Mouse (Mus musculus) intestine, embryonic 16.5 days (tissue): ENCODE data around the gene Fam129b. TPM values are rescaled to one million over a fixed set of nuclear protein-coding genes. Genes with fewer than 3 reads are reported as not detected.

ENCODE experiments used
- ATAC-seq: fragments of 200-750 bp; cut with Nextera tagmentation; 2 replicates; pipeline ENCODE4 v1.8.0; 2017; ENCODE audit warnings: moderate TSS enrichment, moderate library complexity
- H3K27ac ChIP-seq: fragments of 300-500 bp; sonication (generic); 2 replicates; pipeline ENCODE4 v1.5.1; 2014; ENCODE audit warnings: mild to moderate bottlenecking, low read length
- H3K27me3 ChIP-seq: fragments of 300-500 bp; sonication (generic); replicated peaks from 2 replicates; pipeline ENCODE4 v1.6.1; 2014; ENCODE audit warnings: low read length, control low read depth, mixed read lengths; ENCODE audit not compliant: control insufficient read depth, insufficient read depth
- H3K36me3 ChIP-seq: fragments of 300-500 bp; sonication (generic); 2 replicates; pipeline ENCODE4 v1.6.1; 2014; ENCODE audit warnings: low read length, control low read depth; ENCODE audit not compliant: control insufficient read depth, insufficient read depth
- H3K4me1 ChIP-seq: fragments of 300-500 bp; sonication (generic); 2 replicates; pipeline ENCODE4 v1.6.1; 2014; ENCODE audit warnings: low read length, control low read depth, mixed read lengths; ENCODE audit not compliant: control insufficient read depth, insufficient read depth
- H3K4me2 ChIP-seq: fragments of 300-500 bp; sonication (generic); 2 replicates; pipeline ENCODE4 v1.6.1; 2014; ENCODE audit warnings: low read depth, low read length, control low read depth
- H3K4me3 ChIP-seq: fragments of 300-500 bp; sonication (generic); 2 replicates; pipeline ENCODE4 v1.5.1; 2014; ENCODE audit warnings: mild to moderate bottlenecking, low read length
- H3K9ac ChIP-seq: fragments of 300-500 bp; sonication (generic); 2 replicates; pipeline ENCODE4 v1.6.1; 2014; ENCODE audit warnings: low read depth, low read length
- H3K9me3 ChIP-seq: fragments of 300-500 bp; sonication (generic); 2 replicates; pipeline ENCODE4 v1.6.1; 2016; ENCODE audit warnings: low read length, control low read depth; ENCODE audit not compliant: control insufficient read depth
- WGBS: fragments of 180-500 bp; shearing (Covaris S2); extraction: QIAGEN DNeasy Blood & Tissue Kit; methylation state at CpG from one replicate; pipeline ENCODE4 v1.1.7; 2014; 5-methylcytosine and 5-hydroxymethylcytosine counted together
- polyA plus RNA-seq: library from polyadenylated mRNA; unstranded; fragments of >200 nt; fragmentation: Nextera tagmentation; extraction: Ambion mirVana; gene quantifications from 2 replicates; pipeline ENCODE4 v1.2.1, GENCODE M21; 2015

Fam129b gene
- polyA plus RNA-seq, 1 experiment from 2014 or later, result 35.4 TPM

DNA sequence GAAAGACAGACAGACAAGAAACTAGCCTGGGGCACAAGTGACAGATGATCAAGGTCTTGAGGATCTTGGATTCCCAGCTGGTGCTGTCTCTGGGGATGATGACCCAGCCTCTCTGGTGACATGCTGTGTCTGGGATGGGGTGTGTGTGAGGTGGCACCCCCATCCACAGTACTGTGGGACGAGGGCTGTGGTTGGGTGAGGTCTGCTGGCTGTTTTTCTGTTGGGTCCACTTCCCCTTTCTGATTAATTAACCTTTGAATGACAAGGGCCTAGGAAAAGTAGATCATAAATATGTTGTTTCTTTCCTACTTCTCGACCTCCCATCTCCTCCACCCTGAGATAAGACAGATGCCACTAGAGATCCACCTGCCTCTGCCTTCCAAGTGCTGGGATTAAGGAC, 18.2 kb downstream of the Fam129b start:
- Histone ChIP-seq H3K27me3 (no peaks in the 10 kb centered on the region), H3K9me3 (no peaks in the 10 kb centered on the region), H3K4me1 (peaks cover 63% of the 10 kb centered on the region), H3K9ac (no peak overlapping the region), H3K36me3 (0 out of 2 replicates have a peak, but pooled peaks cover 2% of the 10 kb centered on the region), H3K4me2 (no peak overlapping the region), H3K27ac (no peak overlapping the region), H3K4me3 (no peak overlapping the region)
- no peak for ATAC-seq
- 46% methylated on average over 2 of the region's 2 CpGs for WGBS

GRCm38 (mm10) chr2:32895606-32896106, 19.7 kb downstream of the Fam129b start:
- H3K4me2 ChIP-seq, result peak overlapping the region; percentile 32
- 30% methylated on average over 8 of the region's 8 CpGs for WGBS
- H3K4me1 ChIP-seq, result peaks cover 73% of the 10 kb centered on the region
- H3K36me3 ChIP-seq, result 0 out of 2 replicates have a peak, but pooled peaks cover 2% of the 10 kb centered on the region
- ATAC-seq, result peak; percentile 80
- H3K9ac ChIP-seq, result peak overlapping the region; percentile 30; the same call in 1 of the 2 replicates
- no peaks in the 10 kb centered on the region for H3K27me3 ChIP-seq
- H3K27ac ChIP-seq, result peak overlapping the region; percentile 84
- no peaks in the 10 kb centered on the region for H3K9me3 ChIP-seq
- no peak overlapping the region for H3K4me3 ChIP-seq

GRCm38 (mm10) chr2:32896507-32897147, 20.7 kb downstream of the Fam129b start:
- H3K36me3 ChIP-seq, result 0 out of 2 replicates have a peak, but pooled peaks cover 2% of the 10 kb centered on the region
- peaks cover 66% of the 10 kb centered on the region for H3K4me1 ChIP-seq
- H3K4me3 ChIP-seq, result no peak overlapping the region
- ATAC-seq, result no peak
- no peak overlapping the region for H3K4me2 ChIP-seq
- H3K27me3 ChIP-seq, result no peaks in the 10 kb centered on the region
- WGBS, result 55% methylated on average over 10 of the region's 10 CpGs
- H3K9ac ChIP-seq, result peak overlapping the region; percentile 30
- H3K27ac ChIP-seq, result peak overlapping the region; percentile 84
- H3K9me3 ChIP-seq, result no peaks in the 10 kb centered on the region

DNA sequence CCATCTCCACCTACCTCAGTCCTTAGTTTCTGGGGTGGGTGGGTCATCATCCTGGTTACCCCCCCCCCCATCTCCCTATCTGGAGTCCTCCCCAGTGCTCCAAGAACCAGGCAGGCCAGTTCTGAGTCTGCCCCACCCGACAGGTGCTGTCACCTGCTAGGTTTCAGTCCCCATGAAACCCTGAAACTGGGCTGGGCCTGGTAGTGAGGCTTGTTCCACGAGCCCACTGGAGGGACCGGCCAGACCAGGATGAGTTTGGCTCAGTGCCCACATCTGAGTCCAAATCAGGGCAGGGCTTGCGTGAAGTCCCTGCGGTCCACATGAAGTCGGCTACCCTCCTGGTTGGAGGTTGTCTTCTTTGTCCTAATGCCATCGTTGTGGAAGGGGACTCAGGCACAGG, 23.1 kb downstream of the Fam129b start:
- H3K4me1 ChIP-seq, result peaks cover 61% of the 10 kb centered on the region
- H3K4me3 ChIP-seq, result no peak overlapping the region
- H3K9me3 ChIP-seq, result no peaks in the 10 kb centered on the region
- 39% methylated on average over 7 of the region's 7 CpGs for WGBS
- peak overlapping the region; percentile 58 for H3K27ac ChIP-seq
- peak; percentile 39 for ATAC-seq
- no peak overlapping the region; the same call in 1 of the 2 replicates for H3K9ac ChIP-seq
- H3K27me3 ChIP-seq, result no peaks in the 10 kb centered on the region
- no peaks in the 10 kb centered on the region for H3K36me3 ChIP-seq
- no peak overlapping the region for H3K4me2 ChIP-seq

GRCm38 (mm10) chr2:32902126-32902525, 26.2 kb downstream of the Fam129b start:
- no peak overlapping the region for H3K4me2 ChIP-seq
- no peaks in the 10 kb centered on the region for H3K36me3 ChIP-seq
- no peaks in the 10 kb centered on the region for H3K9me3 ChIP-seq
- H3K4me3 ChIP-seq, result no peak overlapping the region
- no peak overlapping the region for H3K27ac ChIP-seq
- WGBS, result 77% methylated on average over 9 of the region's 9 CpGs
- H3K4me1 ChIP-seq, result peaks cover 64% of the 10 kb centered on the region
- H3K9ac ChIP-seq, result no peak overlapping the region
- no peaks in the 10 kb centered on the region for H3K27me3 ChIP-seq
- ATAC-seq, result no peak

GRCm38 (mm10) chr2:32903470-32903869, 27.6 kb downstream of the Fam129b start:
- H3K4me1 ChIP-seq, result peaks cover 64% of the 10 kb centered on the region
- H3K27ac ChIP-seq, result no peak overlapping the region
- H3K9ac ChIP-seq, result 0 out of 2 replicates have a peak overlapping the region, but pooled peaks have one; percentile 1
- ATAC-seq, result no peak
- H3K36me3 ChIP-seq, result no peaks in the 10 kb centered on the region
- no peak overlapping the region for H3K4me2 ChIP-seq
- no peaks in the 10 kb centered on the region for H3K9me3 ChIP-seq
- 91% methylated on average over 4 of the region's 4 CpGs for WGBS
- H3K4me3 ChIP-seq, result no peak overlapping the region
- no peaks in the 10 kb centered on the region for H3K27me3 ChIP-seq

DNA sequence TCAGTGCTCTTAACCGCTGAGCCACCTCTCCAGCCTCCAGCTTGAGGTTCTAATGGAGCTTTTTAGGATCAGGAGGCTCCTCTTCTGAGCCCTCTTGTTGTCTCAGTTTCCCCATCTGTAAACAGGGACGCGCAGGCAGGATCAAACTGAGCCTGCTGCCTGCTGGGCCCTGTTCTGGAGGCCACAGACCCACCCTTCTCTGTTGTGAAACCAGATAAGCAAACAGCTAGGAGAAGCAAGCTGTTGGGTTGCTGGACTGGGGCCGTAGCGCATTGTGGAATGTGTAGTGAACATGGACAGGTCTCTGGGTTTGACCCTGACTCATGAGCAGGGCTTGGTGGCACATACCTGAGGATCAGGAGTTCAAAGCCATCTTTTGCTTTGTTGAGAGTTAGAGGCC, 28.7 kb downstream of the Fam129b start:
- ATAC-seq, result peak; percentile 27; the same call in 1 of the 2 replicates
- no peaks in the 10 kb centered on the region for H3K36me3 ChIP-seq
- no peak overlapping the region for H3K4me3 ChIP-seq
- H3K9ac ChIP-seq, result no peak overlapping the region
- H3K27me3 ChIP-seq, result no peaks in the 10 kb centered on the region
- 76% methylated on average over 5 of the region's 5 CpGs for WGBS
- H3K4me2 ChIP-seq, result no peak overlapping the region
- peaks cover 61% of the 10 kb centered on the region for H3K4me1 ChIP-seq
- no peak overlapping the region for H3K27ac ChIP-seq
- H3K9me3 ChIP-seq, result no peaks in the 10 kb centered on the region

DNA sequence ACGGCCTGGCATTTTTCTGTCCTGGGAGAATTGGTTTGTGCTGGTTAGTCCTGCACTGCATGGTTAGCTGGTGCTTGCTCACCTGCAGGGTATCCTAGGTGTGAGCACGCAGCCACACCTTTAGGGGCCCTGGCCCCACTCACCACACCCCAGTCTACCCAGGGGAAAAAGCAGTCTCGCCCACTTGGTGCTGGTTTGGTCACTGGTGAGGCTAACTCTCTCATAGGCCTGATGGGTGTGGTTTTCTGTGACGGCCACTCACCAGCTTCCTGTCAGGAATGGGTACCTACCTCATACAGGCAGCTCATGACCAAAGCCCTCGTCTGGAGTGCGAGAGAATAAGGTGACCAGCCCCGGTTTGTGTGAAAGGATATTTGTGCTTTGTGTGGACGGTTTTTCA, 29.4 kb downstream of the Fam129b start:
- 70% methylated on average over 8 of the region's 8 CpGs for WGBS
- H3K27me3 ChIP-seq, result no peaks in the 10 kb centered on the region
- no peak overlapping the region for H3K4me3 ChIP-seq
- H3K36me3 ChIP-seq, result no peaks in the 10 kb centered on the region
- peak; percentile 47; the same call in 1 of the 2 replicates for ATAC-seq
- no peak overlapping the region for H3K9ac ChIP-seq
- H3K9me3 ChIP-seq, result no peaks in the 10 kb centered on the region
- H3K4me2 ChIP-seq, result no peak overlapping the region
- H3K27ac ChIP-seq, result peak overlapping the region; percentile 56
- H3K4me1 ChIP-seq, result peaks cover 55% of the 10 kb centered on the region

DNA sequence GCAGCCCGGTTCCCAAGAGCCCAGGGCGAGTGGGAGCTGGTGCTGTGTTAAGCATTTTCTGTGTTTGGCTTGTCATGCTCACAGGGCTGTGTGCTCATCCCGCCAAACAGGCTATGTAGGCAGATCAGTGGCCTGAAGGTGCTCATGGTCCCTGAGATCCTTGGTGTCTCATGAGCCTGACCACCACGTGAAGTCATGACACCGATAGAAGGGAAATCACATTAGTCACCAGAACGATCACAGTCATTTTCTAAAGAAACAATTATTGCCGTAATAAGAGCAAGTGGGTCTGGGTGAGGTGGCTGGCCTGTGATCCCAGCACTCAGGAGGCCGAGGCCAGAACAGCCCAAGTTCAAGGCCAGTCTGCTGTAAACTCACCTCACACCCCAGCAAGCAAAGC, 31.5 kb downstream of the Fam129b start:
- peaks cover 48% of the 10 kb centered on the region for H3K4me1 ChIP-seq
- H3K9ac ChIP-seq, result no peak overlapping the region
- H3K9me3 ChIP-seq, result no peaks in the 10 kb centered on the region
- H3K4me3 ChIP-seq, result no peak overlapping the region
- H3K27ac ChIP-seq, result peak overlapping the region; percentile 60
- H3K36me3 ChIP-seq, result no peaks in the 10 kb centered on the region
- no peaks in the 10 kb centered on the region for H3K27me3 ChIP-seq
- 33% methylated on average over 8 of the region's 8 CpGs for WGBS
- ATAC-seq, result no peak
- no peak overlapping the region for H3K4me2 ChIP-seq
